Mouse (Mus musculus) ovary, postnatal 36 days (tissue): ENCODE measurements around the gene Slc25a39.
A peak's percentile ranks its signal among the peaks of the same experiment; 100 is the strongest.
"Not testable (repeated sequence)": the region's sequence is repeated elsewhere in the genome, so short reads cannot be mapped to it uniquely, and the experiment has no call there.

Source experiments
- DNase-seq: peaks from one replicate; pipeline ENCODE4 v3.0.0; 2022; ENCODE audit warnings: low spot score, mixed read lengths

Gene Slc25a39

DNA sequence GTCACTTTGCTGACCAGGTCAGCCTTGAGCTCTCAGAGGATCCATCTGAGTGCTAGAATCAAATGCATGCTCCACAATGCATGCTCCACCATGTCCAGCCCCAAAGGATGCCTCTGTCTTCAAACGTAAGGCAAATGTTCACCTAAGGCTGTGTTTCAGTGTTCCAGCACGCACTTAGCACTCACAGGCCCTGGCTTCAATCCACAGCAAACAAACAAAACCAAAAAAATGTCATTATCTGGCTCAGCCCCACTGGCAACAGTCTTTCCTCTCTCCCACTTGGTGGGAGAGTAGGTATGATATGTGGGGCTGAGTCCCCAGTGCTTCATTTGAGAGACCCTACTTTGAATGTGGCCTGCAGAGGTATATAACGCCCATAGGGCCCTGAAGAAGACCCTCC, 3.3 kb upstream of the Slc25a39 start:
- no peak for DNase-seq

DNA sequence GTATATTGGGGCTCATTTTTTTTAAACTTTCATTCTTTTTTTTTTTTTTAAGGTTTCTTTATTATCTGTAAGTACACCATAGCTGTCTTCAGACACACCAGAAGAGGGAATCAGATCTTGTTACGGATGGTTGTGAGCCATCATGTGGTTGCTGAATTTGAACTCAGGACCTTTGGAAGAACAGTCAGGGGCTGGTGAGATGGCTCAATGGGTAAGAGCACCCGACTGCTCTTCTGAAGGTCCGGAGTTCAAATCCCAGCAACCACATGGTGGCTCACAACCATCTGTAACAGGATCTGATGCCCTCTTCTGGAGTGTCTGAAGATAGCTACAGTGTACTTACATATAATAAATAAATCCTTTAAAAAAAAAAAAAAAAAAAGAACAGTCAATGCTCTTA, 2.6 kb upstream of the Slc25a39 start:
- not testable (repeated sequence) for DNase-seq

DNA sequence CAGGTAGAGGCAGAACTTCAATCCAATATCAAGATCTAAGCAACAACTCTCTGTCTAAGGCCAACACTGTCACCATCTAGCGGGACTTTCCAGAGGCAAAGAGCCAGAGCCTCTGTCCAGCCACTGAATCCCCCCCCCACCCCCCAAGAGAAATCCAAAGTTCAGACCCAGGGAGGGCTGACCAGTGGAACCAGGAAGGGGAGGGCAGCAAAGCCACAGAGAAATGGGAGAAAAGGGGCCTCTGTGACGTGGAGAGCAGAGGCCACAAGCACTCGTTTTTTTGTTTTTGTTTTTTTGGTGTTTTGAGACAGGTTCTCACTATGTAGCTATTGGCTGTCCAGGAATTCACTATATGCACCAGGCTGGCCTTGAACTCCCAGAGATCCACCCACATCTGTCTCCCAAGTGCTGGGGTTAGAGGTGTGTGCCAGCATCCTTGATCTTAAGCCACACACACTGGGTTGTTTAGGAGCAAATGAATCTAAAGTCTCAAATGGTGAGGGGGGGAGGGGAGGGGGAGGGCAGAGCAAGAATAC, 2.1 kb upstream of the Slc25a39 start:
- no peak for DNase-seq

DNA sequence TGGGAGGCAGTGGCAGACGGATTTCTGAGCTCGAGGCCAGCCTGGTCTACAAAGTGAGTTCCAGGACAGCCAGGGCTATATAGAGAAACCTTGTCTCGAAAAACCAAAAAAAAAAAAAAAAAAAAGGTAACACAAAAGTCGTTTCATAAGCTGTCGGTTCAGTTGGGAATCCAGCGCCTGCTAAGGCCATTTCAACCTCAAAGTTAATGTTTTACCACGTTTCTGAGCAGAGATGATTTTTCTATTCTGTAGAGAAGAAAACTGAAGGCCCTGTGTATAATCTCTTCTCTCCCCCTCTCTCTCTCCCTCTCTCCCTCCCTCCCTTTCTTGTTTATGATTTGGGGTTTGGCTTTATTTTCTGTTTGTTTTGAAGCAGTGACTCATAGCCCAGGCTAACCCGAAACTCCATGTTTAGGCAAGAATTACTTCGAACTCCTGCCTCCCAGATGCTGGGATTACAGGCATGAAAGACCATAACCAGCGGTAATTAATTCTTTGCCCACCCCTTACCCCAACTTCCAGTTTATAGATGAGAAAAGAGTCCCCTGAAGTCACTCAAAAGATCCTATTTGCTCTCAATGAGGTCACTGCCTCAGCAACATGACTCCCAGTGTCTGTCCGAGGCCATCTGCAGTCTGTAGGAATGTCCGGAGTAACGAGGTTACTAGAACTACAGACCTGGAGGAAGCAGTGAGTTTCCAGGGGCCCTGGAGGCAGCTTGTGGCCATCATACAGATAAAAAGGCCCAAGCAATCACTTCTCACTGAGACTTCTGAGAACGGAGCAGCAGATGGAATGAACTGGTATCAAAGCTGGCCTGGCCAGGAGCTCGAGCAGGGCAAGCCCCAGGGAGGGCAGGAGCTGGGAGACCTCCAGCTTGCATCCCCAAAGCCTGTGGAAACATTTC, 1.4 kb upstream of the Slc25a39 start:
- no peak for DNase-seq

DNA sequence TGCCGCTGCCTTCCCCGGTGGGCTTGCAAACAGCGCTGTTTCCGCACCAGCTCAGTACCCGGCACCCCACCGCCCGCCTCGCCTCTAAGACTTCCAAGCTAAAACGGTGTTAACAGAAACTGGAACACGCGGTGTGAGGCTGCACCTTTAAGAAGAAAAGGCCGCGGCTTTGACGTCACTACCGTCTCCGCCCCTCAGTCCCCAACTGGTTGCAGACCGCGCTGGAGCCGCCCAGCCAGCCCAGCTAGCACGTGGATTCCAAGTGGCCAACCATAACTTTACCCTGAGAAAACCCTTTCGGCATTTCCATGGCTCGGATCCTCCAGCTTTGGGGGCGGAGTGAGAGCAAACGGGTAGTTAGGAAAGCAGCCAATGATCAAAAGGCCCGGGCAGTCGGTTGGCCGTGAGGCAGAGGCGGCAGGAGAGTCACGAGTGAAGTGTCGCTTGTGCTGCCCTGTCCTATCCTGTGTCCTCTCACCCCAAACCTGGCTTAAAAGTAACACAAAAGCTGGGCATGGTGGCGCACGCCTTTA, 664 bp upstream of the Slc25a39 start:
- peak; percentile 94 for DNase-seq

DNA sequence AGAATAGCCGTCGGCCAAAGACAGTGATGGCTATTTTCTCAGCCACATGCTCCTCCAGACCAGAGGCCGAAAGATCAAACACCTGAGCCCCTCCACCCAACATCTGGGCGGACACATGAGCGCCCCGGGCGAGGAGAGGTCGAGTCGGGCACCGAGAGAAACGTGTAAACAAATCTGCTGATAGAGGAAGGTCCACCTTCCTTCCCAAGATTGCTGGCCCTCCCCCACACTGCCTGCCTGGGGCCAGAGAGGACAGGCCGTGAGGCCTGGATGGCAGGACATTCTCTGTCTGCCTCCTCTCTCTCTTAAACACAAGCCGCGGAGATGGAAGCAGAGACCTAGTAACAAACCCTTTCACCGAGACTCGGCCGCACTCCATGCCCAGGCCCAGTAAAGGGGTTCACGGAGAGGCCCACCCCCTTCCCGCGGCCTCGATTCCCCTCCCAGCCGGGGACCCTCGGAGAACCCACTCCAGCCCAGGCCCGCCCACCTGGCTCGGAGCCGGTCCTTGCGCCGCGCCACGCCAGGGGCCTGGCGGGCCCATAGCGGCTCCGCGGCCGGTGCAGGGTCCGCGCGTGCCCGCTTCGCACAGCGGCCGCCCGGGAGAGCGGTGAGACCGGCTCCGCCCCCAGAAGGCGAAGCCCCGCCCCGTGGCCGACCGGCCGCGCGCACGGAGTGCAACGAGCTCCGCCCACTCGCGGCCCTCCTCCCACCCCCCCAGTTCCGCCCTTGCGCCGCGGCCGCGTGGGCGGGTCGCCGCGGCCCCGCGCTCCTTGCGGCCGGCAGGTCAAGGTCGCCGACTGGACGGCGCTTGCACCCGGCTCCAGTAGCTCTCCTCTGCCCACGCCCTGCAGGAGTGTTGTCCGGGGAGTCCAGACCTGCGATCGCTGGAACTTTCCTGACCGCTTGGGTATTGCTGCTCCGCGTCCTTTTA, 579 bp downstream of the Slc25a39 start:
- peak; percentile 96 for DNase-seq

DNA sequence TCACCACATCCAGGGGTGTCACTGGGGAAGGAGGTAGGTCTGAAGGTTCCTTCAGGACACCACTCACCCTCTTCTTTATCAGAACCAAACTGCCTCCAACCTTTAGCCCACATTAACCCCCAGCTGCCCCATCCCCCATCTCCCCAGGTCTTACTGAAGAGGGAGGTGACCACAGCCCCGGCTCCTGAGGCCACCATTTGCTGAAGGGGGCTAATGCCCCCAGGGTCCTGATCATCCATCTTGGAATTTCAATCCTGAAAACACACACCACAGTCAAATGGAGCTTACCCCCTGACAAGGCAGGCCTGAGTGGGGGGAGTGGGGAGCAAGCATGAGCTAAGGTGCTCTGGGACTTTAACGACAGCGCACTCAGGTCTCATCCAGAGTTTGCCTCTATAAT, 1.3 kb downstream of the Slc25a39 start:
- DNase-seq: no peak

DNA sequence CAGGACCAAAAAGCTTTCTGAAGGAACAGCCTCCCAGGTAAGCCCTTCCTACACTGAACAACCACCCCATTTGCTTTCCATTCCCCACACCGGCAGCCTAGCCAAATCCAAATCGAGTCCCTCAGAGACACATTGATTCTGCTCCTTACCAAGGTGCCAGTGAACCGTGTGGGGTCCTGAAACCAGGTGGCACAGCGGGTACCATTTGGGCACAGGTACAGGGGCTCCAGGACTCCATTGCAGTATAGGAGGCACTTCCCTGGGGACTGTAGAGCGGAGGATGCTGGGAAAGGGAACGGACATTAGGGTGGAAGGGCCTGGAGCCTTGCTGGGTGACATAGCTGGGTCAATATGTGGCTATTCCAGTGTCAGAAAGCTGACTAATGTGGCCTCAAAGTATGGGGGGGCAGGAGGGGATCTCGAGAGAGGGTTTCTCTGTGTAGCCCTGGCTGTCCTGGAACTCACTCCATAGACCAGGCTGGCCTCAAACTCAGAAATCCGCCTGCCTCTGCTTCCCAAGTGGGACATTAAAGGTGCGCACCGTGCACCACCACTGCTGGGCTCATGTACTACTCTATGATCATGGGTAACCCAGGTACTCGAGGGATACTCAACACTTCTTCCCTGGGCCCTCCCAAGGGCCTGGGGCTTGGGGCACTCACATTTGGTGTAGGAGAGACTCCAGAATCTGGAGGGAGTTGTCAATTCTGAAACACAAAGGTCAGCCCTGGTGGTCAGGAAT, 2.0 kb downstream of the Slc25a39 start:
- no peak for DNase-seq

DNA sequence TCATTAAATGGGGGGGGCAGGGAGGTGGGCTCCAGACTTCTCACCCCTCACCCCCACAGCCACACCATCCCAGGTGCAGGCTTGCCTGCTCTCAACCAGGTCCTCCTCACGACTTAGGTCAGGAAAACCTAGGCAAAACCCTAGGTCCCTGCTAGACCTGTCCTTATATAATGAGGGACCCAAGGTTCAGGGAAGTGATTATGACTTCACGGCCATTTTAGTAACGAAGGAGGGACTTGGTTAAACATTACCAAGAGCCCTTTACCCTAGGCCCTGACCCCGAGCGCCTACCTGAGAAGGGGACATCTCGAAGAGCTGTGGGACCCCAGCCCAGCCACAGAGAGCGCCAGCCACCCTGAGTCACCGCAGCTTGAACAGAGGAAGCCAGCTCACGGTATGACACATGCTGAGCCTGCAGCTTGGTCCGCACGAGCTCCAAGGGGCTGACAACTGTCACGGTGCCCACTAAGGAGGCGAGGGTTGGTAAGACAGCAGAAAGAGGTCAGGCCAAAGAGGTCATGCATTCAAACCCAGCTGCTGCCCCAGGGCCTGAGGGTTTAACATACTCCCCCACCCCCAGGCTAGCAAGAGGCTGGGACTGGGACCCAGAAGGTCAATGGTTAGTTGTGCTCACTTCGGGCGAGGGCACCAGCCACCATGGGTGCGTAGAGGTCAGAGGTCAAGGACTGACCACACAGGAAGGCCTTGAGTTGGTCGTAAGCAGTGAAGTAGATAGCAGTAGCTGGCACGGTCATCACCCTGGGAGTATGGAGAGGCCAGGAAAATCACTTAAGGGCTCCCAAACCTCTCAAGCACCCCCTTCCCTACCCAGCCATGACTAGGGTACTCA, 3.4 kb downstream of the Slc25a39 start:
- DNase-seq: no peak

DNA sequence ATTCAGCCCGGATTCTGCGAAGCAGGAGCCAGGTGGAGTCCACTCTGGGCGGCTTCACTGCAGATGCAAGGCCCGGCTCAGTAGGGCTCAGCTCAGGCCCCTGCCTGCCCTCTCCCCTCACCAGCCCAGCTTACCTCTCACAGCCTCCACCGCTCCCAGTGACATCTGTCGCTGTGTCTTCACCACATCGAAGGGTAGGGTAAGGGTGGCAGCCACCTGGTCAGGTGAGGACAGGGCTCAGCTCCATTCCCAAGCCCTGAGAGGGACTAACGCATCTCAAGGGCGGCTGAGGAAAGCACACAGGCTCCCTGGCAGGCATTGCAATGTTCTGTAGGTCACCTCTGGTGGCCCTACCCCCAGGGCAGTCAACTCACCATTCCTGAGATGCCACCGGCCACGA, 4.1 kb downstream of the Slc25a39 start:
- no peak for DNase-seq

DNA sequence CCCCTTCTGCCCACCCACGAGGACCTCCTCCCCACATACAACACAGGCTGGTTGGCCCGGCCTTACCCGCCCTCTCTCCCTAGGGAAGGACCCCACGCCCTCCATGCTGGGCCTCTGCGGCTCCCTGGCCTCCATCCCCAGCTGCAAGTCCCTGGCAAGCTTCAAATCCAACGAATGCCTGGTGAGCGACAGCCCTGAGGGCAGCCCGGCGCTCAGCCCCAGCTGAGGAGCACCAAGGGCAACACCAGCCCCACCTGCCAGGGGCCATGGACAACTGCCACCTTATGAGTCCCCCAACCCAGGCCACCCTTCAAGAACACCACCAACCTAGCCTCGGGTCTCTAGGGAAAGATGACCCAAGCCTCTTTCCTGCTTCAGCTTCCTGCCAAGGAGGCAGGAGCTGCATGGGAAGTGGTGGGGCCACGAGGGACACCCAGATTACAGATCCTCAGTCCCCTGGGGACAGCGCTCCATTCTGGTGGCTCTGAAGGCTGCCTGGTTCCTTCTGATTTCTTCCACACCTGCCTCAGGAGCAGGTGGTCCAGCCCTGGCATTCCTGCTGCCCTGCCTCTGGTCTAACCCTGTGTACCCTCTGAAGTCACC, 5.7 kb downstream of the Slc25a39 start:
- no peak for DNase-seq

DNA sequence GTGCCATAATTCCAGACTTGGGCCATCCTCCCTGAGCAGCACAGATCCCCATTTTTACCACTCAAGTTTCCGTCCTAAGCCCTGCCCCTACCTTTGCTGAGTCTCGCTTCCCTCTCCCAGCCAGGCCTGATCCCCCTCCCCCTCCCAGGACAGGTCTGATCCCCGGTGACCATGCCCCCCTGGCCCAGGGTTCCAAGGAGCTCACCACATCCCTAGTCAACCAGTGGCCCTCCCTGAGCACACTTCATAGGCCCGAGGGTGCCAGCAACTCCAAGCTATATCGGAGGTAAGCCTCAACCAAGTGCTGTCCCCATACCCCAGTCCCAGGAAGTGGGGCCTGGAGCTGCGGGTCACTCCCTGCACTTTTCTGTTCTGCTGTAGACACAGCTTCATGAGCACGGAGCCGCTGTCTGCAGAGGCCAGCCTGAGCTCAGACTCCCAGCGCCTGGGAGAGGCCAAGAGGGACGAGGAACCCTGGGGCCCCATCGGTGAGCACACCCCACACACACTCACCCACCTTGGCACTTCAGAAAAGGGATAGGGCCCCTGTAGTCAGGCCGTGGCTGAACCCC, 7.1 kb downstream of the Slc25a39 start:
- no peak for DNase-seq

DNA sequence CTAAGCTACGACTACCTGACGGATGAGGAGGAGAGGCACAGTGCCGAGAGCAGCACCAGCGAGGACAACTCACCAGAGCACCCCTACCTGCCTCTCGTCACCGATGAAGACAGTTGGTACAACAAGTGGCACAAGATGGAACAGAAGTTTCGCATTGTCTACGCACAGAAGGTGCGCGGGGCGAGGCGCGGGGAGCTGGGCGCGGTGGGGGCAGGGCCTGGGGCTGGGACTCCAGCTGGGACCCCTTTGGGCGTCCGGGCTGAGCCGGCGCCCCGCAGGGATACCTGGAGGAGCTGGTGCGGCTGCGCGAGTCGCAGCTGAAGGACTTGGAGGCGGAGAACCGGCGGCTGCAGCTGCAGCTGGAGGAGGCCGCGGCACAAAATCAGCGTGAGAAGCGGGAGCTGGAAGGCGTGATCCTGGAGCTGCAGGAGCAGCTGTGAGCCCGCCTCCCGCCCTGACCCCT, 8.1 kb downstream of the Slc25a39 start:
- no peak for DNase-seq

DNA sequence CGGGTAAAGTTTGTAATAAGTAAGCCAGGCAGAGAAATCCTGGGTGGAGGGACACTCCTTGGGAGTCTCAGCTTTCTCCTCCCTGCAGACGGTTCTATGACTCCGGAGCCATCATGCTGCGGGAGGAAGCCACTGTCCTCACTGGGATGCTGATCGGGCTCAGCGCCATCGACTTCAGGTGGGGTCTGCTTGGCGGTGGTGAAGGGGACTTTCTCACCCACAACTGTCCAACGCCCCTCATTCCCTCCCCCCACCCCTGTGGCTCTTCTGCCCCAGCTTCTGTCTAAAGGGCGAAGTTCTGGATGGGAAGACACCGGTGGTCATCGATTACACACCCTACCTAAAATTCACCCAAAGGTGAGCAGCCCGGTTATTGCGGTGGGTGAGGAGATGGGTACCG, 8.6 kb downstream of the Slc25a39 start:
- no peak for DNase-seq

DNA sequence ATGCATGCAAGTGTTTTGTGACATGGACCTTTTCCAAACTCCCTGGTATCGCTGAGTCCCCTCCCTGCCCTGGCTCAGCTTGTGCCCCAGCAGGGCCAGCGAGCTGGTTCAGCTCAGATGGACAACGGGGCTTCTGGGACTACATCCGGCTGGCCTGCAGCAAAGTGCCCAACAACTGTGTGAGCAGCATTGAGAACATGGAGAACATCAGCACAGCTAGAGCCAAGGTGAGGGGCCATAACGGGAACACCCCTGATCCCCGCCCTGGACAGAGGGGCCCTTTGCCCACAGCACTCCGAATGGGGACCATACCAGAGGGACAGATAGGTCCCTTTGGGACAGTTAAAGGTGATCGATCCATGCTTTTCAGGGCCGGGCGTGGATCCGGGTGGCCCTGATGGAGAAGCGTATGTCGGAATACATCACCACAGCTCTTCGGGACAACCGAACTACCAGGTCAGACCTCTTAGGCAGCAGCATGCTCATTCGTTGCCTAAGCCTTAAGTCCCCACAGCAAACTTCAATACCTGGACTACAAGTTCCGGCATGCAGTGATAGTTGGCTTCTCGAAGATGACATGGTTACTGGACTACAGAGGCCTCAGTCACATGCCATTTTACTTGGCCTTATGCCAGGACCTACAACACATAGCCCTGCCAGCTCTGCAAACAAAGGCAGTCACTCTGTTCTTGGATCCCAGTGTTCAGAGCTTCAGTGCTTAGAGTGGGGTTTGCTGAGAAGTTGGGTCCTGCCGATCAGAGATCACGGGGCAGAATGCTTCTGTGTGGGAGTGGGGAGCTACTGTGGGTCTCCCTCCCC, 9.5 kb downstream of the Slc25a39 start:
- no peak for DNase-seq

DNA sequence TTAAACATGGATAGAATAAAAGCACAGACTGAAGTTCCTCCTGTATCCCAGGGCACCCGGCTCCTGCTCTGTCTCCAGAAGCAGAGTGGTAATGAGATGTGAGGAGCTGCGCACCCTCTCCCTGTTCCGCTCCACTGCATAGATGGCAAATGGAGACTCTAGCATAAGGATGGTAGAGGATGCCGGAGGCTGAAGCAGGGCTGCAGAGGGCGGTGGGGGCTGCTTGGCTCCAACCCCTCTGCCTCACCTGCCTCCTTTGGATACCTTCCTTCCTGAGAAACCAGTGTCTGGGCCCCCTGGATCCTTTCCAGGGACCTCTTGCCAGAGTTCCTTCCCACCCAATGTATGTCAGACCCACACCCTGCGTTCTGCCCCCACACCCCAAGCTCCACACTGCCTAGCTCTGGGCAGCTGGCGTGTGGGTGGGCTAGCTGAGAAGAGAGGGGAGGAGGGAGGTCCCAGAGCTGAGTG, 11.0 kb downstream of the Slc25a39 start:
- DNase-seq: no peak

DNA sequence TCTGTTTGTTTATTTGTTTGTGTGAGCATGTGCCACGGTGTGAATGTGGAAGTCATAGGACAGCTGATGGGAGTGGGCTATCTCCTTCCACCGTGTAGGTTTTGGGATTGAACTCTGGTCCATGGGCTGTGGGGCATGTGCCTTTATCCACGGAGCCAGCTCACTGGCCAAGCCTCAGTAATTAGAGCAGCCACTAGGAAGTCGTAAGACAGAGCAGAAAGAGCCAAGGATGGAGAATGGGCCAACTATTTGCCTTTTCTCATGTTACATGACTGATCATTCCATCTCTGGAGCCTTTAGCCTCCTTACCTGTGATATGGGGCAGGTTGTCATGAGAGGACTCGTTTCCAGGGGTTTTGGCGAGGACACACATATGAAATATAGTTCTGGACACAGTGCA, 11.5 kb downstream of the Slc25a39 start:
- DNase-seq: no peak

DNA sequence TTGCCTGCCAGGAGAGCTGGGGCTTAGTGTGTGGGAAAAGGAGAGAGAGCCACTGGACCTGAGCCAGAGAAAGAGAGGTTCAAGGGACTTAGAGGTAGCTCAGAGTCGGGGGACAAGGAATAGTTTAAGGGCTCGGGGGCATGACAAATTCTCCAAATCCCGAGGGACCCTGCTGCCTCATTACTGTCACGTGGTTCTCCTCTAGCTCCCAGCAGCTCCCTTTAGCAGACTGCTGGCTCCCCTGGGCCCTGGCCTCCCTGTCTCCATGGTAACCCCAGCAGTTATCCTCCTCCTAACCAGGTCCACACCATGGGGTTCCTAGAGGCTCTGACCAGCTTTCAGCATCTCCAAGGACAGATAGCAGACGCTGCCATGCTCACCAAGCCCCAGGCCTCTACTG, 12.5 kb downstream of the Slc25a39 start:
- DNase-seq: no peak
